ENCODE assay signal across 18 mouse cellular contexts in the genomic region with DNA sequence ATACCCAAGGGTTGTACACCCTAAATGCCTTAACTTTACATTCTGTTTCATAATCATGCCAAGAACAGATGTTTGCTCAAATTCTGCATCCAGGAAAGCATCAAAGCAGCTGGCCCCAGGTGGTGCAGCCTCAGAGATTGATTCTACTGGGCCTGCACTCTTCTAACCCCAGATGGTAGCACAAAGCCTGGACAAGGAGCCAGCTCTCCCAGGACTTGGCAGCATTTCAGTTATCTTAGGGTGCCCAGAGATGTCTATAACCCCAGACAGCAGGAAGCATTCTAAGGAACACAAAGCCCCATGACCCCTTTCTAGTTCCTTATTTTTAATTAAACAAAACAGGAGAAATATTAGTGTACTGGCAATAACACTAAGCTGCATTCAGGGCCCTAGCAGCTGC.
A peak's percentile ranks its signal among the peaks of the same experiment; 100 is the strongest.
DNase-seq lines count a peak whose midpoint lies in the region; ATAC-seq and TF ChIP-seq lines count a peak whose summit lies in the region.
"Had no signal": no experiment of that assay in that cellular context is flagged by ENCODE, and none has a peak within 500 bp of the region (broad histone marks: within the 10 kb centered on the region; RNA-seq: fewer than 3 reads in every experiment).

No protein-coding gene starts in this region.

- no peaks in the 10 kb centered on the region for H3K36me3 ChIP-seq in hindbrain, postnatal 0 days (ENCODE audit: insufficient read depth, low read length)
- no peaks in the 10 kb centered on the region for H3K36me3 ChIP-seq in limb, embryonic 10.5 days
- H3K36me3 ChIP-seq: midbrain, embryonic 12.5 days had no signal

- no peak overlapping the region for H3K27ac ChIP-seq in hindbrain, postnatal 0 days
- H3K27ac ChIP-seq in limb, embryonic 10.5 days: no peak overlapping the region
- H3K27ac ChIP-seq: kidney, postnatal 0 days; midbrain, embryonic 12.5 days; stomach, postnatal 0 days had no signal

- H3K9me3 ChIP-seq in hindbrain, postnatal 0 days (ENCODE audit: low read length): no peaks in the 10 kb centered on the region
- H3K9me3 ChIP-seq in limb, embryonic 10.5 days (replicated peaks): no peaks in the 10 kb centered on the region
- H3K9me3 ChIP-seq: midbrain, embryonic 12.5 days had no signal

- no peak overlapping the region for H3K4me2 ChIP-seq in hindbrain, postnatal 0 days (ENCODE audit: low read depth, low read length)
- H3K4me2 ChIP-seq: heart, embryonic 11.5 days; midbrain, embryonic 12.5 days had no signal

- TF ChIP-seq CTCF in hindbrain, postnatal 0 days (IDR thresholded peaks at IDR 0.05; ENCODE audit: low read depth): no peak

- peak; percentile 61 for DNase-seq in left cerebral cortex, postnatal 4 days
- no peak for DNase-seq in left cerebral cortex, adult 9 months (ENCODE audit: low spot score in 2 of 2)
- peak; percentile 7 for DNase-seq in cerebellum, adult 11 months
- DNase-seq in cerebellum, adult 8-10 months: peak; percentile 6
- peak; percentile 21 for DNase-seq in hindbrain, postnatal 0 days (ENCODE audit: low spot score)
- no peak for DNase-seq in limb, embryonic 10.5 days (ENCODE audit: low spot score)
- DNase-seq in right cerebral cortex, postnatal 14 days: no peak
- DNase-seq: adrenal gland, postnatal 10 days; heart, postnatal 10 days; kidney, adult 18-20 months; retina, postnatal 1 day; right cerebral cortex, postnatal 4 days had no signal

- H3K27me3 ChIP-seq in hindbrain, postnatal 0 days (ENCODE audit: insufficient read depth, low read length): no peaks in the 10 kb centered on the region
- H3K27me3 ChIP-seq in limb, embryonic 10.5 days (ENCODE audit: low read depth, poor library complexity, severe bottlenecking): no peaks in the 10 kb centered on the region
- H3K27me3 ChIP-seq: midbrain, embryonic 12.5 days had no signal

- intact Hi-C loops in left cerebral cortex, postnatal 4 days (cut with DNase I): no loop called here

- H3K9ac ChIP-seq in hindbrain, postnatal 0 days (replicated peaks; ENCODE audit: low read length): no peak overlapping the region
- H3K9ac ChIP-seq: midbrain, embryonic 12.5 days had no signal

- 0 out of 2 replicates have a peak, but pooled peaks have one; percentile 53 for ATAC-seq in hindbrain, postnatal 0 days
- ATAC-seq: forebrain, embryonic 16.5 days; lung, postnatal 0 days had no signal

- no peaks in the 10 kb centered on the region for H3K4me1 ChIP-seq in hindbrain, postnatal 0 days (ENCODE audit: insufficient read depth, low read length)
- H3K4me1 ChIP-seq in limb, embryonic 10.5 days: no peaks in the 10 kb centered on the region
- H3K4me1 ChIP-seq: midbrain, embryonic 12.5 days had no signal

- H3K4me3 ChIP-seq in hindbrain, postnatal 0 days (ENCODE audit: low read length): no peak overlapping the region
- H3K4me3 ChIP-seq in limb, embryonic 10.5 days: no peak overlapping the region
- H3K4me3 ChIP-seq: midbrain, embryonic 12.5 days had no signal

Comparison
In these comparisons a context has a peak if more than half of its experiments do, and no peak if none do; other contexts are left out.
1. DNase-seq: peak in left cerebral cortex, postnatal 4 days (single experiment), cerebellum, adult 11 months (single experiment), cerebellum, adult 8-10 months (single experiment) and hindbrain, postnatal 0 days (single experiment); none in left cerebral cortex, adult 9 months (0 of 2), limb, embryonic 10.5 days (single experiment) and right cerebral cortex, postnatal 14 days (single experiment).